Mouse (Mus musculus) adrenal gland, postnatal 25 days (tissue): ENCODE measurements at regions not wholly inside any gene's neighbourhood (a gene's known extent, or its start where the extent isn't known, plus 50 kb on each side); places are given as distances from the start of the nearest gene placed in this dataset.
A peak's percentile ranks its signal among the peaks of the same experiment; 100 is the strongest.

Experiments used
- DNase-seq: peaks from one replicate; pipeline ENCODE4 v3.0.0; 2021; ENCODE audit warnings: mixed read lengths

- DNase-seq = no peak
Observed at GRCm38 (mm10) chr3:132484814-132485213, 144.8 kb upstream of the Gimd1 start.

GRCm38 (mm10) chr3:132485553-132485952 lies 144.1 kb upstream of the Gimd1 start:
- DNase-seq = no peak

GRCm38 (mm10) chr3:132506095-132506494 lies 123.5 kb upstream of the Gimd1 start:
- peak; percentile 65 for DNase-seq

DNA sequence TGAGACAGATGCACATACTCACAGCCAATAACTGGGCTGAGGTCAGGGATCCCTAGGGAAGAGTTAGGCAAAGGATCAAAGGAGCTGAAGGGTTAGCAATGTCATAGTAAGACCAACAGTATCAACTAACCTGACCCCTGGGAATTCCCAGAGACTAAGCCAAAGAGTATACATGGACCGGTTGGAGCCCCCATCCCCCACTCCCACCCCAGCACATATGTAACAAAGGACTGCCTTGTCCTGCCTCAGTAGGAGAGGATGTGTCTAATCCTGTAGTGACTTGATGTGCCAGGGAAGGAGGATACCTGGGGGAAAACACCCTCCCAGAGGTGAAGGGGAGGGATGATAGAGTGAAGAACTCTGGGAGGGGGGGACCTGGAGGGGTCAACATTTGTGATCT lies 119.4 kb upstream of the Gimd1 start:
- DNase-seq = no peak

GRCm38 (mm10) chr3:132512526-132513102 lies 117.0 kb upstream of the Gimd1 start:
- DNase-seq = no peak

DNA sequence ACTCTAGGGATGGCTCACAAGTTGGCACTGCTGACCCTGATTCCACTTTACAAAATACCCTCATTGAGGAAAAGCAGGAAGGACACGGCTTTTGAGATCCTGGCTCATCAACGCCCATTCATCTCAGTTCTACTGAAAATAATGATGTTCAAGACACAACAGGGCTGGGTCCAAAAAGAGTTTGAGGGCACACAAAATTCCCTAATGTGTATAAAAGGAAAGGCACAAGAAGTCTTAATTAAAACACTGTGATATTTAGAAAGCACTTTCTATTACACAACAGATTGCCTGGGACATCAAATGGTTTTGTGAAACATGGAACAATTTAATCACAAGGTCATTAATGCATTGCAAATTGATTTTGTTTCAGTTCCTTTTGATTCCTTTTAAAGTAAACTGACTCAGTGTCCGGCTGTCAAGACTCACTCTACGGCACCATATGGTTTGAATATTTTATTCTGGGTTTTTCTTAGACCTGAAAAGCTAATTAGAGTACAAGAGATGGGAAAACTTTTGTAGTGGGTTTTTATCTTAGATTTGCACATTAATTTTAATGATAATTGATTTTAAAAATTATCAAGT lies 96.2 kb upstream of the Gimd1 start:
- no peak for DNase-seq

DNA sequence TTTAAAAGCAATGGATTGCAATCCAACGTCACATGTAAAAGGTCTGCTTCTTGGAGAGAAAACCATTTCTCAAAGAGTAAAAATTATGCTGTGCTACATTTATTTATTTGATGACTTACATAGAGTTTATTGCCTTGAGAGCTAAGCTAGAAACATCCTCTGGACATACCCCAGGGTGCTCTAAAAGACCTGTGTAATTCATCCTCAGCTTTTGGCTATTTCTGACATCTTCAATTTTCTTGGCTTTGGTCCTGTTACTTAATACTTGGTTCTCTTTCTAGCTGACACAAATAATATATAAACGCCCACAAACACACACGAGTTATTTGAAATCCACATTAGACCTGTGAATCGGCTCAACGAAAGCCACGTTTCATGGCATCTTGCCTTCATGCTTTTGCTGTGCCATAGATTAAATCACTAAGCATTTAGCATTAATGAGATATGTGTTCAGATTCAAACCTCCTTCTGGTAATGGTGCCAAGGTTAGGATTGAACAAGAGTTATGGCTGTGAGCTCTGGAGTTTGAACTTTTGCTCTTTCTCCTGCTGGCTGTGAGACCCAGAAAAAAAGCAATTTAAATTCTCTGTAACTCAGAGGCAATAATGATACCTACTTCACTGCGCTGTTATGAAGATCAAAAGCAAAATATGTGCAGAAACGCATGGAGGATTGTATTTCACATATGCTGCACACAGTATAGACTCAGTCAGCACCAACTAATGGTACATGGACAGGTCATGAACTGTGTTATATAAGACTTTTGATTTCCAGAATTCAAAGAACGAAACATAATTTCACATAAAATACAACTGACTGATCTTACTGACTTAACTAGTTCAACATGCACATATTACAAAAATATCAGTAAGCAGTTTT lies 89.6 kb upstream of the Gimd1 start:
- no peak for DNase-seq

DNA sequence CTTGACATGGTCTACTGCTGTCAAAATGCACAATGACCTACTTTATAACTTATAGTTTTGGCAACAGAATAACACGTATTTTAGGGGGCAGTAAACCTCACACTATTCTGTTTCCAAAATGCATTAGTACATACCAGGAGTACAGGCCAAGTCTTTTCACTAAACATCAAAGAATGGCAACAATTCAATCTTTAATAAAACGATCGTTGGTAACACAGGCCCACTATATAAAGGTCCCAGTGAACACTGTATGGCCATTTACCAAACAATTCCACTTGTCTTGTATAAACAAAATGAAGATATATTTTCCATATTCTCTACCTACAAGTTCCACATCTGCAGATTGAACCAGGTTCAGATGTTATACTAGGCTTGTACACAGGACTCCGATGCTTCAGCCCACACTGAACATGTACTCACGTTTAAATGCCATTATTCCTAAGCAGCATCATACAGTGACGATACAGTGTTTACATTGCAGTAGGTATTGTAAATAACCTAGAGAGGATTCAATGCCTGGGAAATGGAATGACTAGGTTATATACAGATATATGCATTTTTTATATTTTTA lies 78.3 kb upstream of the Gimd1 start:
- DNase-seq = no peak

DNA sequence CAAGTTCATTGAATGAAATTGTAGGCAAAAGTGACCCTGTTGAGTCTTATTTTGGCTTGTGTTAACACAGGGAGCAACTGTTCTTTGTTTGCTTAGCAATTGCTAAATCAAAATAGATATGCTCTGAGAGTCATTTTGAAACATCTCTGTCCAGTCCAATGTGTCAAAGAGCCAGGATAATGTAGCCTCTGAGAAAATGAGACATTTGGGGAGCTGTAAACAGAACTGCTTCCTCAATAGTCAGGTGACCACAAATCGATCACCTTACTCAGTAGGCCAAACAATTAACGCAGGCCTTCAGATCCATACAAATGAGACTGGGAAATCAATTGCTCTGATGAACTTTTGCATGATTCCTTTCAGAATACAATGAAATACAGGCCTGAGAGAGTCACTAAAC lies 63.9 kb upstream of the Gimd1 start:
- DNase-seq = no peak

DNA sequence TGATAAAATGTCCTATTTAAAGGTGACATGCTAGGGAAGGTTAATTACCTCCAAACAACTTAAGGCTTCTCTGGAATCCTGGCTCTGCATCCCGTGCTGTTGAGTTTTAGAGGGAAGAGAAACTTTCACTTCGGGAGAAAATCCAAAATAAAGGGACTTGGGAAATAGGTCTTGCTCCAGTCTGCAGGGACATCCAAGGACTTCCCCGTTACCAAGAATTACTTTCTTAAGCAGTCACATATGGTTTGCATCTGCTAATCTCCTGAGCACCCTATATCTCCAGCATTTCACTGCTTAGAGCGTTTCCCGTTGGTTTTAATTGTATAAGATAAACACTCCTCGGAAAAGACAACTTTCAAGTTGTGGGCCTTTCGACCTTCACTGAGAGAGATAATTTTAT lies 63.3 kb upstream of the Gimd1 start:
- no peak for DNase-seq
